Mouse (Mus musculus): Measurements from ENCODE around the gene Foxk2. TPM values are rescaled to one million over a fixed set of nuclear protein-coding genes. Genes with fewer than 3 reads are reported as not detected.

The Foxk2 gene
- polyA plus RNA-seq (2016; fragmentation: Nextera tagmentation; extraction: Ambion mirVana): 6.5 and 9.3 TPM in 2 replicates

GRCm38 (mm10) chr11:121259160-121260100, at the start of gene Foxk2:
Gene Foxk2 (plus strand): TSS chr11:121259990.
- Histone ChIP-seq H3K4me3 (peak within 1 kb of the TSS; percentile 94), H3K9me3 (no peaks in the 10 kb centered on the region), H3K27ac (peak within 1 kb of the TSS; percentile 93), H3K36me3 (peaks cover 48% of the 10 kb centered on the region), H3K27me3 (ENCODE audit: insufficient read depth, poor library complexity, severe bottlenecking) (no peaks in the 10 kb centered on the region), H3K4me1 (peaks cover 12% of the 10 kb centered on the region; the same call in 1 of the 2 replicates)
- WGBS: 2% methylated on average over 91 of the region's 91 CpGs
- DNase-seq (ENCODE audit: low spot score): peak; percentile 92

DNA sequence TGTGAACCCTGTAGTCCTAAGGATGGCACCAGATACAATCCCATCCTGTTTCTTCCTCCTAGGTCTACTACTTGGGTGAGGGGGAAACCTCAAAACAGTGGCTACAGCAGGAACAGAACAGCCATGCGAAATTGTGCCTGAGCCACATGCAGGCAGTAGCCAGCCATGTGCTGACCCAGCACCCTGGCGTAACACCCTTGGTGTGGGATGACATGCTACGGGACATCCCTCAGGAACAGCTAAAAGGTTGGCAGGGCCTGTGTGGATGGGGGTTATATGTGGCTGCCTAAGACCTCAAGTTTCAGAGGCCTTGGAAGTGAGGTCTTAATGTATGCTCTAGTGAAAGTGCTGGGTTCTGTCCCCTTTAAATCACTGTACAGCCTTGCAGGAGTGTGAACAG, 43.0 kb upstream of the Foxk2 start:
- 94% methylated on average over 3 of the region's 3 CpGs for WGBS
- H3K27ac ChIP-seq: no peak overlapping the region
- no peaks in the 10 kb centered on the region for H3K9me3 ChIP-seq
- DNase-seq (ENCODE audit: low spot score): no peak
- H3K4me3 ChIP-seq: no peak overlapping the region
- no peaks in the 10 kb centered on the region for H3K4me1 ChIP-seq
- H3K36me3 ChIP-seq: peaks cover 68% of the 10 kb centered on the region
- H3K27me3 ChIP-seq (ENCODE audit: insufficient read depth, poor library complexity, severe bottlenecking): no peaks in the 10 kb centered on the region

GRCm38 (mm10) chr11:121219776-121220175, 40.0 kb upstream of the Foxk2 start:
- H3K27me3 ChIP-seq (ENCODE audit: insufficient read depth, poor library complexity, severe bottlenecking): no peaks in the 10 kb centered on the region
- no peaks in the 10 kb centered on the region for H3K4me1 ChIP-seq
- H3K36me3 ChIP-seq: peaks cover 88% of the 10 kb centered on the region
- DNase-seq (ENCODE audit: low spot score): no peak
- 87% methylated on average over 11 of the region's 11 CpGs for WGBS
- H3K4me3 ChIP-seq: no peak overlapping the region
- no peaks in the 10 kb centered on the region for H3K9me3 ChIP-seq
- H3K27ac ChIP-seq: no peak overlapping the region

- Histone ChIP-seq H3K4me3 (no peak overlapping the region), H3K27ac (no peak overlapping the region), H3K9me3 (no peaks in the 10 kb centered on the region), H3K27me3 (ENCODE audit: insufficient read depth, poor library complexity, severe bottlenecking) (no peaks in the 10 kb centered on the region), H3K36me3 (peaks cover 92% of the 10 kb centered on the region), H3K4me1 (no peaks in the 10 kb centered on the region)
- no peak for DNase-seq (ENCODE audit: low spot score)
- 85% methylated on average over 5 of the region's 5 CpGs for WGBS
Observed at GRCm38 (mm10) chr11:121220771-121221170, 39.0 kb upstream of the Foxk2 start.

GRCm38 (mm10) chr11:121221321-121222010, 38.3 kb upstream of the Foxk2 start:
- DNase-seq (ENCODE audit: low spot score): no peak
- Histone ChIP-seq H3K27ac (no peak overlapping the region), H3K9me3 (no peaks in the 10 kb centered on the region), H3K4me3 (no peak overlapping the region), H3K27me3 (ENCODE audit: insufficient read depth, poor library complexity, severe bottlenecking) (no peaks in the 10 kb centered on the region), H3K4me1 (no peaks in the 10 kb centered on the region), H3K36me3 (peaks cover 92% of the 10 kb centered on the region)
- 85% methylated on average over 6 of the region's 6 CpGs for WGBS

DNA sequence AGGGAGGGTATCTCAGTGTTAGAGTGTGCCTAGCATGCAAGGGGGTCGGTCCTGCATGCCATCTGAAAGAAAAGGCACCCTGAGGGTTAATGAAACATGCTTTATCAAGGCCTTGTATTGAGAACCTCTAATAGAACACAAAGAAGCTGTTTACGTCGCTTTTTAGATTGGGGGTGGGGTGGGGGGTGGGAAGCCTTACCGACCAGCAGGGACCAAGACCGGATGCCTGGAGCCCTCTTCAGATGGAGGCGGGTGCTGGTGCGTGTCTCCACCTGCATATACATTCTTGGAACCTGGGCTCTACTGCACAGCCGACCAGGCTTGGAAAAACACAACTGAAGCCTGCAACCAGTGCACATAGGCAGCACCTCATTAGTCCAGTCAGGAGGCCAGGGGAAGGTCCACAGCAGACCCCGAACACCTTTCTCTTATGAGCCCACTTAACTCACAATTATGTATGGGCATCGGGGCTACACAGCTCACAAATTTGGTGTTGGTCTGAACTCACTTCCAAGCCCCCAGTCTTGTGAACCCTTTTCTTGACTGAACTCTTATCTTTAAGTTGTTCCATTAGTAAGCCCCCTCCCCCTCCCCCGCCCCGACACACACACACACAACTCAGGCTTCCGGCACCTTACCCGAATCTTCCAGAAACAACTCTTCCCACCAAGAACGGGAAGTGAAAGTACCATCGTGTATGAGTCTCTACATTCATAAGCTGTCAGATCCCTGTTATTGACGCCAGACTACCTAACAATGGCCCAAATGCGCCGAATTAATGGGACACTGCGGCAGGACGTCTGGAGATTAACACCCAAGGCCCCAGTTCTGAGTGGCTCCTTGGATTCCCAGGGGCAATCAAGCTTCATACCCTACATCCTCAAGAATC, 31.4 kb upstream of the Foxk2 start:
- Histone ChIP-seq H3K36me3 (peaks cover 37% of the 10 kb centered on the region), H3K9me3 (no peaks in the 10 kb centered on the region), H3K4me3 (peak overlapping the region; percentile 71), H3K27ac (peak overlapping the region; percentile 86), H3K27me3 (ENCODE audit: insufficient read depth, poor library complexity, severe bottlenecking) (no peaks in the 10 kb centered on the region), H3K4me1 (peaks cover 33% of the 10 kb centered on the region)
- DNase-seq (ENCODE audit: low spot score): no peak
- WGBS: 25% methylated on average over 21 of the region's 21 CpGs

DNA sequence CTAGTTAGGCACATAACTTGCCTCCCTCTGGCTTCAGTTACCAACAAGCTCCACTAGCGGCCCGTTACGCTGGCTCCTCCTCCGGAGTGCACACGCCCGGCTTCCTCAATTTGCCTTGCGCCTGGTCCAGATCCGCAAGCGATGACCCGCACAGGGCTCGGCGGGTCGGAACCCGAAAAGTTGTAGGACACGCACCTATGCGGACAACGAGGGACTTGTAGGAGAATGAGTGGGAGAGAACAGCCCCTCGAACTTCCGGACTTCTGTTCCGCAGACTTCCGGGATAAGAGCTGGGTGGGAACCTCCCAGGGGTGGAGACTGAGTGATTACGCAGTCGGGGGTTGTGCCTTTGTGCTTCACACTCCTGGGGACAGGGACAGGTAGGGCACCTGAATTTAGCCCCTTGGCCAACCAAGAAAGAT, 30.8 kb upstream of the Foxk2 start, which contains the start of gene Cybc1:
TSS of gene Cybc1 (minus strand) at position 305 of the 422 bp plus-strand sequence.
- WGBS: 0% methylated on average over 23 of the region's 23 CpGs
- peak; percentile 94 for DNase-seq (ENCODE audit: low spot score)
- Histone ChIP-seq H3K27me3 (ENCODE audit: insufficient read depth, poor library complexity, severe bottlenecking) (no peaks in the 10 kb centered on the region), H3K9me3 (no peaks in the 10 kb centered on the region), H3K4me1 (peaks cover 33% of the 10 kb centered on the region), H3K27ac (peak within 1 kb of the TSS; percentile 86), H3K36me3 (peaks cover 31% of the 10 kb centered on the region), H3K4me3 (peak within 1 kb of the TSS; percentile 71)

DNA sequence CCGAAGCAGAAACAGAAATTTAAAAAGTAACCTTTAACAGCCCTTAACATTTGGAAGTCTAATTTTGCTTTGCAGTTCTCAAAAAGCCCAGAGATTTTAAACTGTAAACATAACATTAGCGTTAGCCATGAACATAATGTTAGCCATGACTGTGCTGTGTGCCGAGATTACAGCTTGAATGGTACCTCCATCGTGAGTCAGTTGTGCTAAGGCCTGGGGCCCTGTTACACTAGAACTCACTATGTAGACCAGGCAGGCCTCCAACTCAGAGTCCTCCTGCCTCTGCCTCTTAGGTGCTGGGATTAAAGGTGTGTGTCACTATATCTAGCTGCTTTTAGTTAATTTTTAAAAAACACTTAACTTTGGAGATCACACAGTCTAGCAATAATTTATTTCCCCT, 28.6 kb upstream of the Foxk2 start:
- Histone ChIP-seq H3K36me3 (peaks cover 9% of the 10 kb centered on the region), H3K4me3 (no peak overlapping the region), H3K4me1 (peaks cover 42% of the 10 kb centered on the region), H3K27ac (peak overlapping the region; percentile 60; the same call in 1 of the 2 replicates), H3K27me3 (ENCODE audit: insufficient read depth, poor library complexity, severe bottlenecking) (no peaks in the 10 kb centered on the region), H3K9me3 (no peaks in the 10 kb centered on the region)
- WGBS: 80% methylated on average over 4 of the region's 4 CpGs
- DNase-seq (ENCODE audit: low spot score): no peak

DNA sequence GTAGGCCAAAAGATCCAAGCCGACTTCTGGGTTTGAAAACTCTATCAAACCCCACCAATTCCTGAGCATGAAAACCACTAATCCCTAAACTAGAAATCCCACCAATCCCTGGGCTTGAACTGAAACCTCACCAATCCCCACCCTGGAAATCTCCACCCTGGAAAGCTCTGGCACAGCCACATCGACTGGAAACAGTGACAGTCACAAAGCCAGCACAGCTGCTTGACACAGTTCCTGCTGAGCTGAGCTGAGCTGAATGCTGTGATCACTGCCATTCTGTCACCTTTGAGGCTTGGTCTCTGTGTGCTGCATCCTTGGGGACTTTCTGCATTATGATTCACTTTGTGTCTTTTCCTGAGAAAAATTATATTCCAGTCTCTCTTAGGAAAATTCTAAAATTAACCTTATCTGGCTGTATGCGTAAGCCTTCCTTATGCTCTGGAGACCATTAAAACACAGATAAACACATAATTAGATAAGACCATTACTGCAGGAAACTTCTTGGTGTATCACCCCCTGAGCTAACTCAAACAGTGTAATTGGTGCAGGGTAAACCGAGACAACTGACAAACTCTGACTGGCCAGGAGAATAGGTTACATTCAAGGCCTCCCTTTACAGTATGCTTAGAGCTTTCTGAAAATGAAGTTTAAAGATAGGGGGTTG, 28.0 kb upstream of the Foxk2 start:
- Histone ChIP-seq H3K4me3 (no peak overlapping the region), H3K4me1 (peaks cover 45% of the 10 kb centered on the region), H3K27me3 (ENCODE audit: insufficient read depth, poor library complexity, severe bottlenecking) (no peaks in the 10 kb centered on the region), H3K27ac (peak overlapping the region; percentile 60; the same call in 1 of the 2 replicates), H3K9me3 (no peaks in the 10 kb centered on the region), H3K36me3 (peaks cover 3% of the 10 kb centered on the region; the same call in 1 of the 2 replicates)
- 46% methylated on average over 4 of the region's 4 CpGs for WGBS
- no peak for DNase-seq (ENCODE audit: low spot score)

DNA sequence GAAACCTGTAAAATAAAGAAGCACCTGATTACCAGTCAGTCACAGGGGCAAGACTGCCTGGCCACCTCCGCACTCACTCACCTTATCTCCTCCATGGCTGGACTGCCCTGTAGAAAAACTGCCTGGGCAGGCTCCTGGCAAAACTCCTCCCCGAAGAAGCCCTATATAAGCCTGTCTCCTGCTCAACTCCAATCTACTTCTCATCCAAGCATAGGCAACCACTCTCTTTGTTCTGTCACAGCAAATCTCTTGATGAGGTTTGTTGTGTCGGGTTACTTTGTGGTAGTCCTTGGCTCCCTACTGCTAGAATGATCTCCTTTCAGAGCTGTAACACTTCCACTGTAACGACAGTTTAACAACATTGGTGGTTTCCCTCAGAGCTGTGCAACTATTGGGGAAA, 27.1 kb upstream of the Foxk2 start:
- Histone ChIP-seq H3K27ac (peak overlapping the region; percentile 72; the same call in 1 of the 2 replicates), H3K4me3 (no peak overlapping the region), H3K27me3 (ENCODE audit: insufficient read depth, poor library complexity, severe bottlenecking) (no peaks in the 10 kb centered on the region), H3K9me3 (no peaks in the 10 kb centered on the region), H3K4me1 (peaks cover 42% of the 10 kb centered on the region), H3K36me3 (no peaks in the 10 kb centered on the region; the same call in 1 of the 2 replicates)
- WGBS: 30% methylated on average over 4 of the region's 4 CpGs
- no peak for DNase-seq (ENCODE audit: low spot score)

DNA sequence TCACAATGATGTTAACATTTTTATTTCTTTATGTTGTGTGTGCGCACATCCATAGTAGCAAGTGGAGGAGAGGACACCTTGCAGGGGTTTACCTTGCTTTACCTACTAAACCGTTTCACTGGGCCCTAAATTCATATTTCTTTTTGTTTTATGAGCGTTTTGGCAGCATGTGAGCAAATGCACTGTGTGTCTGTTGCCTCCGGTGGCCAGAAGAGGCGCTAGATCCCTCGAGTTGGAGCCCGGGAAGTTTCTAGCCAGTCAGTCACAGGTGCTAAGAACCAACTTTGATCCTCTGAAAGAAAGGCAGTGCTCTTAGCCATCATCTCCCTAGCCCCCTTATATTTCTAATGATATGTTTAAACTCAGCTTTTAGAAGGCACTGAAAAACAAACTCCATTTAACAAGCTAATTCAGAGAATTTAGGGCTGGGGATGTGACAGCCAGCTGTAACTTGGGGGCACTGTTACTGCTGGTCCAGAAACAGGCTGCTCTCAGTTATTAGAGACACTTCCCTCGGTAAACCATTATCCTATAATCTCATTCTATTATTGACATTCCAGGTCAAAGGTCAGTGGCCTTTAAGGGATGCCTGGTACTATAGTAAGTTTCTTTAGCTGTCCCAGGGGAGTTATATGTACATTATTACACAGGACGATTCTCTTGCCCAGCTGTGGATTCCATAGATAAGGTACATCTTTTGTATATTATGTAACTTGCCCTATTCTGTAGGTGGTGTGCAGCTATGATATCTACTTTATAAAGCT, 24.1 kb upstream of the Foxk2 start:
- peaks cover 38% of the 10 kb centered on the region for H3K4me1 ChIP-seq
- 25% methylated on average over 9 of the region's 9 CpGs for WGBS
- peaks cover 14% of the 10 kb centered on the region for H3K36me3 ChIP-seq
- no peaks in the 10 kb centered on the region for H3K9me3 ChIP-seq
- peak overlapping the region; percentile 99 for H3K27ac ChIP-seq
- H3K27me3 ChIP-seq (ENCODE audit: insufficient read depth, poor library complexity, severe bottlenecking): no peaks in the 10 kb centered on the region
- DNase-seq (ENCODE audit: low spot score): no peak
- H3K4me3 ChIP-seq: peak overlapping the region; percentile 75

Data from heart, embryonic 10.5 days (tissue).